Mouse (Mus musculus) spleen, postnatal 10 days (tissue): ENCODE data around the gene Sat2.
A peak's percentile ranks its signal among the peaks of the same experiment; 100 is the strongest.

ENCODE experiments used
- DNase-seq, 2 experiments: peaks; one replicate each; pipeline ENCODE4 v3.0.0; 2021 to 2022; ENCODE audit warnings: low spot score in 2 of 2

Sat2 gene

GRCm38 (mm10) chr11:69621571-69622268 is at the start of gene Sat2:
Gene Sat2 (plus strand): TSS chr11:69622024.
- no peak for DNase-seq

- peak in 1 of 2 experiments; percentile 49 for DNase-seq
Observed at GRCm38 (mm10) chr11:69575220-69575619, 46.6 kb upstream of the Sat2 start.

GRCm38 (mm10) chr11:69576307-69576706 is 45.5 kb upstream of the Sat2 start:
- DNase-seq, result no peak

GRCm38 (mm10) chr11:69578301-69578700 is 43.5 kb upstream of the Sat2 start:
- DNase-seq, result no peak

GRCm38 (mm10) chr11:69579128-69580017 is 42.5 kb upstream of the Sat2 start:
- DNase-seq, result peak; percentile 97 to 99

- DNase-seq, result peak; percentile 84 to 94
Observed at GRCm38 (mm10) chr11:69580091-69580514, 41.7 kb upstream of the Sat2 start, which contains the start of the genes Wrap53 and Trp53. Gene Wrap53 (minus strand): TSS chr11:69580255. Gene Trp53 (plus strand): TSS chr11:69580359.

GRCm38 (mm10) chr11:69580572-69581146 is 41.2 kb upstream of the Sat2 start:
- DNase-seq, result peak in 1 of 2 experiments; percentile 46

GRCm38 (mm10) chr11:69581147-69581688 is 40.6 kb upstream of the Sat2 start:
- peak; percentile 84 to 93 for DNase-seq

GRCm38 (mm10) chr11:69581814-69582213 is 40.0 kb upstream of the Sat2 start:
- no peak for DNase-seq

GRCm38 (mm10) chr11:69582230-69582805 is 39.5 kb upstream of the Sat2 start:
- DNase-seq, result no peak

GRCm38 (mm10) chr11:69584008-69584407 is 37.8 kb upstream of the Sat2 start:
- no peak for DNase-seq

GRCm38 (mm10) chr11:69584937-69585336 is 36.9 kb upstream of the Sat2 start:
- DNase-seq, result no peak

- DNase-seq, result peak in 1 of 2 experiments; percentile 71
Observed at GRCm38 (mm10) chr11:69585718-69586325, 36.0 kb upstream of the Sat2 start.

GRCm38 (mm10) chr11:69589207-69589834 is 32.5 kb upstream of the Sat2 start:
- DNase-seq, result no peak

GRCm38 (mm10) chr11:69590622-69591021 is 31.2 kb upstream of the Sat2 start:
- DNase-seq, result no peak

GRCm38 (mm10) chr11:69591424-69591823 is 30.4 kb upstream of the Sat2 start:
- DNase-seq, result no peak

GRCm38 (mm10) chr11:69591899-69592637 is 29.8 kb upstream of the Sat2 start:
- no peak for DNase-seq

- DNase-seq, result no peak
Observed at GRCm38 (mm10) chr11:69592799-69593198, 29.0 kb upstream of the Sat2 start.

GRCm38 (mm10) chr11:69594853-69595252 is 27.0 kb upstream of the Sat2 start:
- DNase-seq, result no peak

- no peak for DNase-seq
Observed at GRCm38 (mm10) chr11:69599436-69599835, 22.4 kb upstream of the Sat2 start.
